Mouse (Mus musculus) hindbrain, embryonic 14.5 days (tissue): ENCODE results near the gene Pex10. TPM values are rescaled to one million over a fixed set of nuclear protein-coding genes. Genes with fewer than 3 reads are reported as not detected.

ENCODE experiments used
- ATAC-seq: fragments of 200-750 bp; cut with Nextera tagmentation; 2 replicates; pipeline ENCODE4 v1.8.0; 2017; ENCODE audit warnings: moderate number of reproducible peaks, mild to moderate bottlenecking, moderate TSS enrichment, moderate library complexity; ENCODE audit not compliant: low FRiP score
- DNase-seq: peaks from one replicate; pipeline ENCODE4 v3.0.0-alpha.2; 2015; ENCODE audit warnings: low spot score
- H3K27ac ChIP-seq: fragments of 300-500 bp; sonication (generic); 2 replicates; pipeline ENCODE4 v1.5.1; 2014; ENCODE audit warnings: mild to moderate bottlenecking, moderate library complexity
- H3K27me3 ChIP-seq: fragments of 300-500 bp; sonication (generic); 2 replicates; pipeline ENCODE4 v1.6.1; 2014; ENCODE audit warnings: mild to moderate bottlenecking, low read length, mixed read lengths; ENCODE audit not compliant: control insufficient read depth, insufficient read depth
- H3K36me3 ChIP-seq: fragments of 300-500 bp; sonication (generic); replicated peaks from 2 replicates; pipeline ENCODE4 v1.6.1; 2014; ENCODE audit not compliant: control insufficient read depth, insufficient read depth
- H3K4me1 ChIP-seq: fragments of 300-500 bp; sonication (generic); replicated peaks from 2 replicates; pipeline ENCODE4 v1.6.1; 2014; ENCODE audit warnings: antibody characterized with exemption, low read length, mixed read lengths; ENCODE audit not compliant: control insufficient read depth, insufficient read depth
- H3K4me2 ChIP-seq: fragments of 300-500 bp; sonication (generic); replicated peaks from 2 replicates; pipeline ENCODE4 v1.6.1; 2014; ENCODE audit warnings: mild to moderate bottlenecking, moderate library complexity
- H3K4me3 ChIP-seq: fragments of 300-500 bp; sonication (generic); replicated peaks from 2 replicates; pipeline ENCODE4 v1.5.1; 2014; ENCODE audit warnings: mild to moderate bottlenecking, low read length
- H3K9ac ChIP-seq: fragments of 300-500 bp; sonication (generic); 2 replicates; pipeline ENCODE4 v1.6.1; 2014
- H3K9me3 ChIP-seq: fragments of 300-500 bp; sonication (generic); 2 replicates; pipeline ENCODE4 v1.6.1; 2016; ENCODE audit warnings: low read length; ENCODE audit not compliant: control insufficient read depth
- WGBS: fragments of 180-500 bp; shearing (Covaris S2); extraction: QIAGEN DNeasy Blood & Tissue Kit; methylation state at CpG from one replicate; pipeline ENCODE4 v1.1.7; 2014; 5-methylcytosine and 5-hydroxymethylcytosine counted together
- polyA plus RNA-seq: library from polyadenylated mRNA; unstranded; fragments of >200 nt; fragmentation: Nextera tagmentation; extraction: Ambion mirVana; gene quantifications from 2 replicates; pipeline ENCODE4 v1.2.1, GENCODE M21; 2014

Pex10 gene
- polyA plus RNA-seq, 1 experiment from 2014 or later: 5.4 TPM

DNA sequence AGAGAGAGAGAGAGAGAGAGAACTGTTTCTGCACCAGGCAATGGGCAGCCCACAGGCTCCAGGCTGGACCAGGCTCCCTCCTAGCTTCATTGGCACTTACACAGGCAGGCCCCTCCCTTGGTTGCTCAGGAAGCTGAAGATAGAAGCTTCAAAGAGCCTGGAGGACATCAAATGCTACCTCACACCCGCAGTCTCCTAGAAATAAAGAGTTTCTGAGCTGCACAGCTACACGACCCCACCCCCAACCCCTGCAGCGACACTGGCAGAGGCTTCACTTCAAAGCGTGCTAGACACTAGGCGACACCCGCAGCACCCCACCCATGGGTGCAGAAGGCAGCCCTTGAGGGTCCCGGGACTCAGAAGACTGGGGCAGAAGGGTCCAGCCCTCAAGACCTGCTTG is 16.7 kb upstream of the Pex10 start:
- peaks cover 2% of the 10 kb centered on the region; the same call in 1 of the 2 replicates for H3K27me3 ChIP-seq
- no peak overlapping the region for H3K9ac ChIP-seq
- ATAC-seq (no peak), DNase-seq (no peak)
- no peak overlapping the region for H3K4me3 ChIP-seq
- H3K4me1 ChIP-seq: no peaks in the 10 kb centered on the region
- WGBS: 86% methylated on average over 7 of the region's 7 CpGs
- H3K9me3 ChIP-seq: no peaks in the 10 kb centered on the region
- H3K36me3 ChIP-seq: no peaks in the 10 kb centered on the region
- no peak overlapping the region for H3K4me2 ChIP-seq
- H3K27ac ChIP-seq: no peak overlapping the region

DNA sequence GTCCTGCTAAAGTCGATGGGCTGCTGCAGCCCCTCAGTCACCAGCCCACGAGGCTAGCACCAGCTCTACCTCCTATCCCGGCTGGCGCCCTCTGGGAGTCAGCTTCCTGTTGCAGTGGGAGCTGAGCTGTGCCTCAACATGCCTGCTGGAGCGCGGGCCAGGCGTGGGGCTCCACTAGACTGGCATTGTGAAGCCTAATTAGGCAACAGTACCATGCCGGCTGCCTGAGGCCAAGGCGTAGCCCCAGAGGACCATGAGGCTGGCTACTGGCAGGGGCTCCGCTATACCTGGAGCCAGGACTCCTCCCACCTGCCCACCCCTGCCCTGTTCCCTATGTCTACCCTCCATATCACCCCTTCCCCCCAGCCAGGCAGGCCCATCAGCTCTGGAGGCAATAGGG is 10.1 kb upstream of the Pex10 start, which contains the start of gene Plch2:
Gene Plch2, minus strand, starts transcription at position 61 of the 400 bp plus-strand sequence.
- ATAC-seq (peak; percentile 28; the same call in 1 of the 2 replicates), DNase-seq (no peak)
- WGBS: 50% methylated on average over 10 of the region's 10 CpGs
- H3K9me3 ChIP-seq: no peaks in the 10 kb centered on the region
- H3K36me3 ChIP-seq: no peaks in the 10 kb centered on the region
- no peak within 1 kb of the TSS for H3K4me3 ChIP-seq
- H3K27me3 ChIP-seq: no peaks in the 10 kb centered on the region; the same call in 1 of the 2 replicates
- H3K27ac ChIP-seq: no peak within 1 kb of the TSS
- H3K4me2 ChIP-seq: no peak within 1 kb of the TSS
- peaks cover 10% of the 10 kb centered on the region for H3K4me1 ChIP-seq
- no peak within 1 kb of the TSS for H3K9ac ChIP-seq

DNA sequence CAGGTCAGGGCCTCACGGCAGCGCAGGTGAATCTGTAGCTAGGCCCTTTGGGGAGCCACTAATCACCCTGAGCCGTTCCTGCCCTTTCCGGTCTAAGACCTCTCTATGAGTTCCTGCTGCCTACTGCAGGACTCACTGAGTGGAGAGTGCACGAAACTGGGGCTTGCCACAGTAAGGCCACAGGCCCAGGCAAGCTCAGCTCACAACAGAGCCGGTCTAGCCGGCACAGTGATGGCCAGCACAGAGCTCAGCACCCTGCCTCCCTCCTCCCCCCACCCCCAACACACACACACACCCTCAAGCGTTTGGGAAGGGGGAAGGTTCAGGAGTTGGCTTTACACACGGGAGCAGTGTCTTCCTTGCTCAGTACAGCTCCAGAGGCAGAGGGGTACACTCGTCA is 8.5 kb upstream of the Pex10 start:
- H3K36me3 ChIP-seq: no peaks in the 10 kb centered on the region
- H3K4me1 ChIP-seq: peaks cover 10% of the 10 kb centered on the region
- no peak for ATAC-seq
- no peaks in the 10 kb centered on the region; the same call in 1 of the 2 replicates for H3K27me3 ChIP-seq
- no peak overlapping the region for H3K4me2 ChIP-seq
- H3K9ac ChIP-seq: no peak overlapping the region
- no peak for DNase-seq
- H3K27ac ChIP-seq: no peak overlapping the region
- H3K9me3 ChIP-seq: no peaks in the 10 kb centered on the region
- 45% methylated on average over 10 of the region's 10 CpGs for WGBS
- H3K4me3 ChIP-seq: no peak overlapping the region

DNA sequence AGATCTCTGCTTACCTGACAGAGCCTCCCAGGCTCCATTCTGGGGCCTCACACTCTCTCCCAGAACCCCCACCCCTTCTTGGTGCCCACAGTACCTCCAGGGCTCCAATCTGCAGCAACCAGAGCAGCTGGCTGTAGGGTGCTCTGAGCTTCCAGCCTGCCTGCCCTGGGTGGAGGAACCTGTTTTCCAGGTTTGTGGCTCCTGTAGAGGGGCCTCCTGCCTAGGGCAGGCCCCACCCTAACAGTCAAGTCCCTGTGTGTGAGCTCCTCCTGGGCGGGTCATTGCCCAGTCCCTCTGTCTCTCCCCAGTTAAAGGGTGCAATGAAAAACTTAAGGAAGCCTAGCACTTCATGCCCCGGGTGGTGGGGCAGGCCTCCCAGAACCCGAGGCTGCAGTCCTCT is 2.9 kb upstream of the Pex10 start:
- Histone ChIP-seq H3K4me1 (peaks cover 5% of the 10 kb centered on the region; the same call in 1 of the 2 replicates), H3K9ac (no peak overlapping the region), H3K9me3 (no peaks in the 10 kb centered on the region), H3K27me3 (no peaks in the 10 kb centered on the region; the same call in 1 of the 2 replicates), H3K4me3 (no peak overlapping the region), H3K27ac (no peak overlapping the region), H3K4me2 (no peak overlapping the region), H3K36me3 (peaks cover 6% of the 10 kb centered on the region)
- no peak for ATAC-seq
- 54% methylated on average over 3 of the region's 3 CpGs for WGBS
- no peak for DNase-seq

DNA sequence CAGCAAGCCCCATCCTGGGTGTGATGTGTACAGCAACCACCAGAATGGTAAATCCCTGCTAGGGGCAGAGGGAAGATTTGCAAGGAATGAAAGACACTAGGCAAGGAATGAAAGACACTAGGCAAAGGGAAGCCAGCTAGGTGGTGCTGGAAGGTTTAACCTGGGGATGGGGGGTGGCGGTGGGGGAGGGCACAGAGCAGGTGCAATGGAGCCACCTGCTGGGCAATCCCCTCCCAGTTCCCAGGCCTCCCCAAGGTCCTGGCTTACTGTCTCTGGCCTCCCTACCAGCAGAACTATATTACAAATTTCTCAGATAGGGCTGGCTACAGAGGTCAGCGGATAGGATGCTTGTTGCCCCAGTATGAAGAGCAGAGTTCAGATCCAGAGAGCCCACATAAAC is 2.3 kb upstream of the Pex10 start:
- H3K9me3 ChIP-seq: no peaks in the 10 kb centered on the region
- WGBS: 67% methylated on average over 2 of the region's 2 CpGs
- ATAC-seq: no peak
- H3K4me2 ChIP-seq: no peak overlapping the region
- no peak for DNase-seq
- no peak overlapping the region for H3K4me3 ChIP-seq
- no peak overlapping the region for H3K27ac ChIP-seq
- H3K9ac ChIP-seq: no peak overlapping the region
- peaks cover 5% of the 10 kb centered on the region; the same call in 1 of the 2 replicates for H3K4me1 ChIP-seq
- peaks cover 12% of the 10 kb centered on the region for H3K36me3 ChIP-seq
- no peaks in the 10 kb centered on the region; the same call in 1 of the 2 replicates for H3K27me3 ChIP-seq

DNA sequence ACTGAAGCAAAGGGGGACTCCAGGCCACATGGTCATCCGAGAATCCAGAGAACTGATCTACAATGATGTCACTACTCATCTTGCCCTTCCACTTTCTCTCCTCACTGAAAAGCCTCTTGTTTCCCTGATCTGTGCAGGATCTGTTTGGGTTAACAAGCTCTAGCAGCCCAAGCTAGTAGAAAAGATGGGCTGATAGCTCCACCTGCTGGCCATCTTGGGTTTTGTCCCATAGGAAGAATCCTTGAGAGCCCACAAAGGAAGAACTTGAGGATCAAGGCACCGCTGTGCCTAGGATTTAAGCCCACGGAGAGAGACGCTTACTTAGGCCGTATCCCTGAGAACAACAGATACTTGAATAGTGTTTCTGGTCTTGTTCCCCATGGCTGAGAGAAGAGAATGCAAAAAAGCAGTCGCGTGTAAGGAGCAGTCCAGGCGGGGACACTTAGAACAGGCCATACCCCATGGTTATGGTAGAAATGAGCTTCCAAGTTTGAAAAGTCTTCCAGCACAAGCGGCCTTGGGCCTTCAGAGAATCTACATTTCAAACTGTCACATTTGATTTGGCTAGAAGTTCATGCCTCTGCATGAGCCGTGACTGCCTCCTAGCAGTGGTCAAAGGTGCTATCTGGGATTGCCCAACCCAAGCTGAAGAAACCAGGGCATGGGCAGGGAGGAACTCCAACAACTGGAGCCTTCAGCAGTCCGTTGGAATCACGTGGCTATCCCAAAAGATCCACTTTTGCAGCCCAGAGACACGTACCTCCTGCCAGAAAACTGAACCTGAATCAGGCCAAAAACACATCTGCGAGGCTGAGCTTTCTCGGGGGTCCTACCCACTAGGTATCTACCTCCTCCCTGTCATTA is 614 bp upstream of the Pex10 start:
- Histone ChIP-seq H3K9me3 (no peaks in the 10 kb centered on the region), H3K27ac (peak overlapping the region; percentile 44), H3K4me3 (peak overlapping the region; percentile 51), H3K27me3 (no peaks in the 10 kb centered on the region; the same call in 1 of the 2 replicates), H3K9ac (peak overlapping the region; percentile 16; the same call in 1 of the 2 replicates), H3K4me2 (peak overlapping the region; percentile 83), H3K36me3 (peaks cover 30% of the 10 kb centered on the region), H3K4me1 (peaks cover 5% of the 10 kb centered on the region; the same call in 1 of the 2 replicates)
- DNase-seq: peak; percentile 99
- 6% methylated on average over 15 of the region's 15 CpGs for WGBS
- ATAC-seq: peak; percentile 44

DNA sequence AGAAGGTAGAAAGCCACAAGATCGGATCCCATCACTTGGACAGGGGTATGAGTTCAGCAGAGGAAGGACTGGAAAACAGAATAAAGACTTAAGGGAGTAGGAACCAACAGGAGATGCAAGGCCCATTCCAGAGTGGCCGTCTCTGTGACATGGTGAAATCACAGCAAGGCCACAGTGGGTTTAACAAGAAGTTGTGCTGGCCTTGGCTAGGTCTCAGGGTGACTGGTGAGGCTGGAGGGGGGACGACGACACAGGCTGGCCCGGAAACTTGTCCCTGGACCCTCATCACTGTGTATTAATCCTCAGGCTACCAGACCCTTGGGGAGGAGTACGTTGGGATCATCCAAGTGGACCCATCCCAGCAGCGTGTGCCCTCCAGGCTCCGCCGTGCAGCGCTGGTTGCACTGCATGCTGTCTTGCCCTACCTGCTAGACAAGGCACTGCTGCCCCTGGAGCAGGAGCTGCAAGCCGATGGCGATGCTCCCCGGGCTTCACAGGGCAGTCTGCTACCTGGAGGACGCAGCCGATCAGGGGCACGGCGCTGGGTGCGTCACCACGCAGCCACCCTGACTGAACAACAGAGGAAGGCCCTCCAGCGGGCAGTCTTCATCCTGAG is 1.6 kb downstream of the Pex10 start:
- H3K4me2 ChIP-seq: no peak overlapping the region
- ATAC-seq: no peak
- H3K27ac ChIP-seq: no peak overlapping the region
- H3K9me3 ChIP-seq: no peaks in the 10 kb centered on the region
- no peak for DNase-seq
- H3K27me3 ChIP-seq: no peaks in the 10 kb centered on the region
- WGBS: 94% methylated on average over 20 of the region's 20 CpGs
- peaks cover 52% of the 10 kb centered on the region for H3K36me3 ChIP-seq
- H3K4me1 ChIP-seq: peaks cover 5% of the 10 kb centered on the region; the same call in 1 of the 2 replicates
- no peak overlapping the region for H3K4me3 ChIP-seq
- H3K9ac ChIP-seq: no peak overlapping the region

DNA sequence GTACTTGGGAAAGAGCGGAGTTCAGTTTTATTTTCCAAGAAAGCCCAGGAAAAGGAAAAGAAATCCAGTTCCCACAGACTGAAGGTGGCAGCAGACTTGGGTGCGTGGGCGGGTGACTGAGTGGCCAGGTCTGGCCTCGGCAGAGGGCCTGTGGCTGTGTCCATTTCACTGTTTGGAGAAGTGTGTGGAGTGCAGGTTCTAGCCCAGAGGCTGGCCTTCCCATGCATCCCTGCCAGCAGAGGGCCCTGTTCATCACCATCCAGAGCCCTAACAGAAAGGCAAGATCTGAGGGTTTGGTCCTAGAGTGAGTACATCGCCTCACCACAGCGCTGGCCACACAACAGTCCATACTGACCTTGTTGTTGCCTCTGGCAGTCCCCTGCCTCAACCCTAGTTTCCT is 2.4 kb downstream of the Pex10 start:
- DNase-seq: no peak
- H3K4me1 ChIP-seq: peaks cover 5% of the 10 kb centered on the region; the same call in 1 of the 2 replicates
- no peak overlapping the region for H3K4me3 ChIP-seq
- no peak overlapping the region for H3K27ac ChIP-seq
- no peak overlapping the region for H3K9ac ChIP-seq
- H3K27me3 ChIP-seq: no peaks in the 10 kb centered on the region
- no peaks in the 10 kb centered on the region for H3K9me3 ChIP-seq
- WGBS: 90% methylated on average over 6 of the region's 6 CpGs
- no peak overlapping the region for H3K4me2 ChIP-seq
- no peak for ATAC-seq
- H3K36me3 ChIP-seq: peaks cover 59% of the 10 kb centered on the region

DNA sequence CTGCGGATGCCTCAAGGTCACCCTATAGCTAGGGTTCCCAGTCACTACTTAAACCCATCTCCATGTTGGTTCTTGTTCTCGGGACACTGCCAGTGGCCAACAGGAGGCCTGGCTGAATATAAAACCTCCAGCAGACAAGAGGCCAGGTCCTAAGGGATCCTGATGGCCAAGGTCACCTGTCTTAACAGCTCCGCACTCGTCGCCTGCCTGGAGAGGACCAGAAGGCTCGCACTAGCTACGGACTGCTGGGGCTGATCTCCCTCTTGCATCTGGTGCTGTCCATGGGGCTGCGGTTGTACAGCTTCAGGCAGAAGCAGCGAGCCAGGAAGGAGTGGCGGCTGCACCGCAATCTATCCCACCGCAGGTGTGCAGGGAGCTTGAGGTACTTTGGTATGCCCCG is 3.4 kb downstream of the Pex10 start:
- no peak overlapping the region for H3K9ac ChIP-seq
- ATAC-seq: no peak
- H3K9me3 ChIP-seq: no peaks in the 10 kb centered on the region
- WGBS: 91% methylated on average over 13 of the region's 13 CpGs
- H3K4me1 ChIP-seq: peaks cover 5% of the 10 kb centered on the region; the same call in 1 of the 2 replicates
- H3K4me2 ChIP-seq: no peak overlapping the region
- peaks cover 69% of the 10 kb centered on the region for H3K36me3 ChIP-seq
- DNase-seq: no peak
- H3K27me3 ChIP-seq: no peaks in the 10 kb centered on the region
- H3K27ac ChIP-seq: no peak overlapping the region
- H3K4me3 ChIP-seq: no peak overlapping the region
